Mouse (Mus musculus) kidney, adult 2 months (tissue): ENCODE results near the gene Nxpe4. TPM values are rescaled to one million over a fixed set of nuclear protein-coding genes. Genes with fewer than 3 reads are reported as not detected.

Experiments used
- DNase-seq: peaks from one replicate; pipeline ENCODE4 v3.0.0; 2021
- H3K27ac ChIP-seq: fragments of 200-500 bp; 2 replicates; pipeline ENCODE4 v1.5.1; 2012; ENCODE audit warnings: low read depth, low read length, control low read depth, inconsistent platforms; ENCODE audit not compliant: insufficient read depth
- H3K27me3 ChIP-seq: fragments of 200-500 bp; replicated peaks from 2 replicates; pipeline ENCODE4 v1.6.1; 2012; ENCODE audit warnings: mild to moderate bottlenecking, moderate library complexity, low read length, inconsistent platforms; ENCODE audit not compliant: control insufficient read depth, insufficient read depth
- H3K36me3 ChIP-seq: fragments of 200-500 bp; 2 replicates; pipeline ENCODE4 v1.6.1; 2012; ENCODE audit warnings: mild to moderate bottlenecking, moderate library complexity, low read length, inconsistent platforms; ENCODE audit not compliant: control insufficient read depth, insufficient read depth
- H3K4me1 ChIP-seq: fragments of 200-500 bp; 2 replicates; pipeline ENCODE4 v1.6.1; 2011; ENCODE audit warnings: low read length; ENCODE audit not compliant: control insufficient read depth, insufficient read depth
- H3K4me3 ChIP-seq: fragments of 200-500 bp; 2 replicates; pipeline ENCODE4 v1.5.1; 2011; ENCODE audit warnings: mild to moderate bottlenecking, low read depth, low read length, control low read depth; ENCODE audit not compliant: insufficient read depth
- CTCF ChIP-seq: fragments of 200-500 bp; conservative IDR thresholded peaks from 2 replicates; pipeline ENCODE4 v1.5.1; 2011; ENCODE audit warnings: low read depth, mild to moderate bottlenecking, control low read depth, low read length, moderate library complexity, mixed read lengths; ENCODE audit not compliant: insufficient read depth, insufficient read length
- POLR2A ChIP-seq: fragments of 200-500 bp; IDR thresholded peaks from one replicate; pipeline ENCODE4 v1.6.1; 2011; ENCODE audit warnings: low read depth, low read length, control low read depth
- WGBS: fragments of 180-500 bp; shearing (Covaris S2); methylation state at CpG from one replicate; pipeline ENCODE4 v1.1.7; 2018; 5-methylcytosine and 5-hydroxymethylcytosine counted together
- polyA plus RNA-seq: library from polyadenylated mRNA; depleted of rRNA; stranded (reverse); fragments of >200 nt; gene quantifications from 2 replicates; pipeline ENCODE4 v1.2.3, GENCODE M21; 2012; rRNA removed

Nxpe4 gene
- polyA plus RNA-seq, 1 experiment, result 0.95 TPM

DNA sequence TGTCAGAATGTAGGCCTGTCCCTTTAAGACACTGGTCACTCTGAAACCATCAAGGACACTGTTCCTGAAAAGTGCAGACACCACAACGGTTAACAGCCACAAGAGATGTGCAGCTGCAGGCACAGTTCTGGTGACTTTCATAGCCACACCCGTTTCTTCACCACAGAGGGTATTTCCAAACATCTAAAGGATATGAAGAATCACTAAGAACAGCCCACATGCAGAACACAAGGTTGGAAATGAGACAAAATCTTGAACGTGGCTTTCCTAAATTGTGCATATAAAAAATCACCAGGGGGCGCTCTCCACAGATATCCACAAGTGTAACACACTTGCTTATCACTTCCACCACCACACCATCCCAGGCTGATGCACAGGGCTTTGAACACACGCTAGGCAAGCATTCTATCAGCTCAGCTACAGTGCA, 286.0 kb downstream of the Nxpe4 start:
- Histone ChIP-seq H3K27ac (no peak overlapping the region), H3K4me1 (no peaks in the 10 kb centered on the region), H3K36me3 (no peaks in the 10 kb centered on the region), H3K27me3 (no peaks in the 10 kb centered on the region), H3K4me3 (no peak overlapping the region)
- WGBS, result 29% methylated on average over 5 of the region's 5 CpGs
- peak; percentile 25 for DNase-seq
- TF ChIP-seq CTCF, result peak; percentile 48
- TF ChIP-seq POLR2A, result no peak

Other genes starting within 250 kb of the Nxpe4 start
- gene Nxpe2, start 191.4 kb downstream of the Nxpe4 start, polyA plus RNA-seq, result 0.81 and 1.4 TPM in 2 replicates